ENCODE assay signal across 9 mouse cellular contexts in genomic region chr16:13867910-13868514, GRCm38 (mm10). TPM values are rescaled to one million over a fixed set of nuclear protein-coding genes. Genes with fewer than 3 reads are reported as not detected.
DNase-seq lines count a peak whose midpoint lies in the region; ATAC-seq and TF ChIP-seq lines count a peak whose summit lies in the region.
"Had no signal": no experiment of that assay in that cellular context is flagged by ENCODE, and none has a peak within 500 bp of the region (broad histone marks: within the 10 kb centered on the region; RNA-seq: fewer than 3 reads in every experiment).

No protein-coding gene starts in this region.

- in situ Hi-C loops in ES-E14 (cut with MboI; ENCODE audit: low sequenced_read_pairs in 2 of 2, unreplicated experiment in 2 of 2): no loop called here

- peak; percentile 53 for DNase-seq in intestine, embryonic 14.5 days (ENCODE audit: low spot score)
- peak; percentile 6 for DNase-seq in ES-E14 (ENCODE audit: low read depth, low spot score)
- peak; percentile 47 for DNase-seq in embryo, embryonic 10.5 days (ENCODE audit: low spot score)
- no peak for DNase-seq in frontal cortex, adult 2 months (ENCODE audit: extremely low spot score in 1 of 2, low spot score in 1 of 2)

- ATAC-seq in intestine, embryonic 14.5 days (replicated peaks; ENCODE audit: low FRiP score, low TSS enrichment, low read depth): no peak; the same call in 1 of the 2 replicates
- ATAC-seq in intestine, postnatal 0 days: no peak
- peak; percentile 87 for ATAC-seq in hindbrain, embryonic 12.5 days (ENCODE audit: low FRiP score)
- ATAC-seq in midbrain, embryonic 13.5 days: peak; percentile 86
- no peak for ATAC-seq in megakaryocyte-erythroid progenitor cell, adult 5-6 weeks (replicated peaks; ENCODE audit: low FRiP score, low TSS enrichment, poor library complexity, severe bottlenecking)
- ATAC-seq: Patski had no signal

- no peak for TF ChIP-seq CTCF in intestine, postnatal 0 days (IDR thresholded peaks at IDR 0.05; ENCODE audit: low read depth)

- H3K9ac ChIP-seq in intestine, embryonic 14.5 days (ENCODE audit: low read length): no peak overlapping the region
- H3K9ac ChIP-seq in intestine, postnatal 0 days (ENCODE audit: low read depth, low read length): no peak overlapping the region
- peak overlapping the region; percentile 66 for H3K9ac ChIP-seq in ES-E14 (ENCODE audit: insufficient read depth, low read depth, low read length, poor library complexity, severe bottlenecking)
- H3K9ac ChIP-seq in hindbrain, embryonic 12.5 days: peak overlapping the region; percentile 59
- peak overlapping the region; percentile 61 for H3K9ac ChIP-seq in midbrain, embryonic 13.5 days (replicated peaks)

- peaks cover 55% of the 10 kb centered on the region for H3K36me3 ChIP-seq in intestine, embryonic 14.5 days (ENCODE audit: control insufficient read depth, insufficient read depth, low read length)
- H3K36me3 ChIP-seq in intestine, postnatal 0 days (ENCODE audit: control insufficient read depth, insufficient read depth): peaks cover 49% of the 10 kb centered on the region
- H3K36me3 ChIP-seq in ES-E14 (ENCODE audit: control insufficient read depth, insufficient read depth, low read length, poor library complexity, severe bottlenecking): no peaks in the 10 kb centered on the region; the same call in 1 of the 2 replicates
- H3K36me3 ChIP-seq in hindbrain, embryonic 12.5 days: peaks cover 10% of the 10 kb centered on the region
- peaks cover 17% of the 10 kb centered on the region; the same call in 1 of the 2 replicates for H3K36me3 ChIP-seq in midbrain, embryonic 13.5 days

- peak overlapping the region; percentile 32 for H3K4me2 ChIP-seq in intestine, embryonic 14.5 days (ENCODE audit: low read length)
- H3K4me2 ChIP-seq in intestine, postnatal 0 days (replicated peaks; ENCODE audit: low read depth): no peak overlapping the region
- peak overlapping the region; percentile 59 for H3K4me2 ChIP-seq in hindbrain, embryonic 12.5 days (replicated peaks)
- H3K4me2 ChIP-seq in midbrain, embryonic 13.5 days (replicated peaks): peak overlapping the region; percentile 52

- no peaks in the 10 kb centered on the region for H3K27me3 ChIP-seq in intestine, embryonic 14.5 days (replicated peaks; ENCODE audit: control insufficient read depth, insufficient read depth, low read length)
- no peaks in the 10 kb centered on the region for H3K27me3 ChIP-seq in intestine, postnatal 0 days (replicated peaks; ENCODE audit: control insufficient read depth, insufficient read depth, low read length)
- H3K27me3 ChIP-seq in hindbrain, embryonic 12.5 days: no peaks in the 10 kb centered on the region
- no peaks in the 10 kb centered on the region for H3K27me3 ChIP-seq in midbrain, embryonic 13.5 days
- H3K27me3 ChIP-seq: Patski had no signal

- H3K27ac ChIP-seq in intestine, embryonic 14.5 days (ENCODE audit: low read depth): peak overlapping the region; percentile 3; the same call in 1 of the 2 replicates
- no peak overlapping the region for H3K27ac ChIP-seq in intestine, postnatal 0 days (ENCODE audit: low read depth, low read length)
- H3K27ac ChIP-seq in ES-E14 (ENCODE audit: insufficient read depth, low read depth, low read length, poor library complexity, severe bottlenecking): no peak overlapping the region
- peak overlapping the region; percentile 70 for H3K27ac ChIP-seq in hindbrain, embryonic 12.5 days
- H3K27ac ChIP-seq in midbrain, embryonic 13.5 days: no peak overlapping the region

- H3K9me3 ChIP-seq in intestine, embryonic 14.5 days (ENCODE audit: control insufficient read depth, low read length): no peaks in the 10 kb centered on the region
- no peaks in the 10 kb centered on the region for H3K9me3 ChIP-seq in intestine, postnatal 0 days (ENCODE audit: control insufficient read depth)
- H3K9me3 ChIP-seq in ES-E14 (ENCODE audit: control insufficient read depth, insufficient read depth, low read depth, low read length): no peaks in the 10 kb centered on the region
- no peaks in the 10 kb centered on the region for H3K9me3 ChIP-seq in hindbrain, embryonic 12.5 days (replicated peaks)
- no peaks in the 10 kb centered on the region for H3K9me3 ChIP-seq in midbrain, embryonic 13.5 days

- 29% methylated on average over 42 of the region's 42 CpGs for WGBS in intestine, embryonic 14.5 days
- WGBS in intestine, postnatal 0 days: 49% methylated on average over 42 of the region's 42 CpGs
- 4% methylated on average over 42 of the region's 42 CpGs for WGBS in hindbrain, embryonic 12.5 days
- WGBS in midbrain, embryonic 13.5 days: 3% methylated on average over 42 of the region's 42 CpGs

- no peak overlapping the region for H3K4me3 ChIP-seq in intestine, embryonic 14.5 days (ENCODE audit: low read depth, low read length)
- H3K4me3 ChIP-seq in intestine, postnatal 0 days (ENCODE audit: low read depth, low read length): no peak overlapping the region
- peak overlapping the region; percentile 63 to 70 for H3K4me3 ChIP-seq in ES-E14 (ENCODE audit: insufficient read depth in 1 of 2, low read depth in 1 of 2, low read length in 2 of 2, poor library complexity in 1 of 2, severe bottlenecking in 1 of 2)
- H3K4me3 ChIP-seq in hindbrain, embryonic 12.5 days: peak overlapping the region; percentile 37
- peak overlapping the region; percentile 33 for H3K4me3 ChIP-seq in midbrain, embryonic 13.5 days (replicated peaks)

- H3K4me1 ChIP-seq in intestine, embryonic 14.5 days (replicated peaks; ENCODE audit: control insufficient read depth, insufficient read depth, low read length): no peaks in the 10 kb centered on the region
- no peaks in the 10 kb centered on the region for H3K4me1 ChIP-seq in intestine, postnatal 0 days (replicated peaks; ENCODE audit: control insufficient read depth, insufficient read depth, low read length)
- H3K4me1 ChIP-seq in ES-E14 (ENCODE audit: control insufficient read depth in 2 of 2, insufficient read depth in 2 of 2, low read length in 2 of 2, poor library complexity in 1 of 2): no peaks in the 10 kb centered on the region
- peaks cover 10% of the 10 kb centered on the region for H3K4me1 ChIP-seq in hindbrain, embryonic 12.5 days
- H3K4me1 ChIP-seq in midbrain, embryonic 13.5 days (replicated peaks): no peaks in the 10 kb centered on the region

TF ChIP-seq in ES-E14, 5 proteins besides CTCF, POLR2A, EP300 and RAD21:
- TF ChIP-seq ZC3H11A (IDR thresholded peaks at IDR 0.05; ENCODE audit: borderline replicate concordance, low read depth, low read length) (no peak), ZNF384 (IDR thresholded peaks at IDR 0.05; ENCODE audit: low read depth, low read length) (0 out of 2 replicates have a peak, but pooled peaks have one; percentile 32)

RNA-seq across cellular contexts. Expression of gene Pdxdc1, which starts 34.9 kb away (rescaled TPM):
- polyA plus RNA-seq in intestine, embryonic 14.5 days (2014; fragmentation: Nextera tagmentation; extraction: Ambion mirVana): 92.9 and 99.7 TPM in 2 replicates
- polyA plus RNA-seq in intestine, postnatal 0 days (2015; fragmentation: Nextera tagmentation; extraction: Ambion mirVana): 59.5 and 61.1 TPM in 2 replicates
- 50.8 and 88.3 TPM in 2 replicates for total RNA-seq in ES-E14 (2012; rRNA removed)
- 83.0 and 90.7 TPM in 2 replicates for polyA plus RNA-seq in hindbrain, embryonic 12.5 days (2016; fragmentation: Nextera tagmentation; extraction: Ambion mirVana)
- 66.3 and 68.7 TPM in 2 replicates for polyA plus RNA-seq in midbrain, embryonic 13.5 days (2015; fragmentation: Nextera tagmentation; extraction: Ambion mirVana)
- total RNA-seq in megakaryocyte-erythroid progenitor cell, adult 5-6 weeks (2014; fragmentation: Nextera tagmentation): 58.3 and 58.5 TPM in 2 replicates
- total RNA-seq in megakaryocyte-erythroid progenitor cell, adult 5-6 weeks (2017): 45.7 and 74.5 TPM in 2 replicates
- 71.9 and 72.0 TPM in 2 replicates for polyA plus RNA-seq in frontal cortex, adult 2 months (2012; rRNA removed)

RNA-seq across cellular contexts. Expression of gene Mpv17l, which starts 34.9 kb away (rescaled TPM):
- 8.1 and 8.3 TPM in 2 replicates for polyA plus RNA-seq in intestine, embryonic 14.5 days (2014; fragmentation: Nextera tagmentation; extraction: Ambion mirVana)
- polyA plus RNA-seq in intestine, postnatal 0 days (2015; fragmentation: Nextera tagmentation; extraction: Ambion mirVana): 5.2 and 8.6 TPM in 2 replicates
- 8.4 and 13.9 TPM in 2 replicates for total RNA-seq in ES-E14 (2012; rRNA removed)
- 5.0 and 6.2 TPM in 2 replicates for polyA plus RNA-seq in hindbrain, embryonic 12.5 days (2016; fragmentation: Nextera tagmentation; extraction: Ambion mirVana)
- 9.3 and 11.7 TPM in 2 replicates for polyA plus RNA-seq in midbrain, embryonic 13.5 days (2015; fragmentation: Nextera tagmentation; extraction: Ambion mirVana)
- total RNA-seq in megakaryocyte-erythroid progenitor cell, adult 5-6 weeks (2014; fragmentation: Nextera tagmentation): 0.22 and 2.0 TPM in 2 replicates
- 0.99 and 1.8 TPM in 2 replicates for total RNA-seq in megakaryocyte-erythroid progenitor cell, adult 5-6 weeks (2017)
- 45.7 TPM in 2 replicates for polyA plus RNA-seq in frontal cortex, adult 2 months (2012; rRNA removed)

RNA-seq across cellular contexts. Expression of gene Ntan1, which starts 49.4 kb away (rescaled TPM):
- 158 and 173 TPM in 2 replicates for polyA plus RNA-seq in intestine, embryonic 14.5 days (2014; fragmentation: Nextera tagmentation; extraction: Ambion mirVana)
- 115 and 119 TPM in 2 replicates for polyA plus RNA-seq in intestine, postnatal 0 days (2015; fragmentation: Nextera tagmentation; extraction: Ambion mirVana)
- total RNA-seq in ES-E14 (2012; rRNA removed): 48.2 and 54.2 TPM in 2 replicates
- 184 and 198 TPM in 2 replicates for polyA plus RNA-seq in hindbrain, embryonic 12.5 days (2016; fragmentation: Nextera tagmentation; extraction: Ambion mirVana)
- polyA plus RNA-seq in midbrain, embryonic 13.5 days (2015; fragmentation: Nextera tagmentation; extraction: Ambion mirVana): 217 and 231 TPM in 2 replicates
- 27.0 and 29.3 TPM in 2 replicates for total RNA-seq in megakaryocyte-erythroid progenitor cell, adult 5-6 weeks (2014; fragmentation: Nextera tagmentation)
- 43.6 and 45.9 TPM in 2 replicates for total RNA-seq in megakaryocyte-erythroid progenitor cell, adult 5-6 weeks (2017)
- polyA plus RNA-seq in frontal cortex, adult 2 months (2012; rRNA removed): 97.1 and 115 TPM in 2 replicates

Comparison
In these comparisons a context has a peak if more than half of its experiments do, and no peak if none do; other contexts are left out.
1. H3K27ac ChIP-seq: peak in intestine, embryonic 14.5 days (single experiment) and hindbrain, embryonic 12.5 days (single experiment); none in intestine, postnatal 0 days (single experiment), ES-E14 (single experiment) and midbrain, embryonic 13.5 days (single experiment).
2. ATAC-seq: peak in hindbrain, embryonic 12.5 days (single experiment) and midbrain, embryonic 13.5 days (single experiment); none in intestine, embryonic 14.5 days (single experiment), intestine, postnatal 0 days (single experiment) and megakaryocyte-erythroid progenitor cell, adult 5-6 weeks (single experiment).
3. DNase-seq: peak in intestine, embryonic 14.5 days (single experiment), ES-E14 (single experiment) and embryo, embryonic 10.5 days (single experiment); none in frontal cortex, adult 2 months (0 of 2).
4. H3K4me3 ChIP-seq: peak in ES-E14 (2 of 2), hindbrain, embryonic 12.5 days (single experiment) and midbrain, embryonic 13.5 days (single experiment); none in intestine, embryonic 14.5 days (single experiment) and intestine, postnatal 0 days (single experiment).
5. H3K9ac ChIP-seq: peak in ES-E14 (single experiment), hindbrain, embryonic 12.5 days (single experiment) and midbrain, embryonic 13.5 days (single experiment); none in intestine, embryonic 14.5 days (single experiment) and intestine, postnatal 0 days (single experiment).